Mouse (Mus musculus) NIH3T3 (cell line): ENCODE results near the gene Grifin.
A peak's percentile ranks its signal among the peaks of the same experiment; 100 is the strongest.

Source experiments
- DNase-seq: peaks from one replicate; pipeline ENCODE4 v3.0.0-alpha.2; 2012; ENCODE audit warnings: low read depth

The Grifin gene

GRCm38 (mm10) chr5:140564896-140565295 lies at the start of gene Grifin:
TSS of gene Grifin (minus strand) at chr5:140565071.
- no peak for DNase-seq

GRCm38 (mm10) chr5:140614141-140614540 lies 49.3 kb upstream of the Grifin start:
- DNase-seq, result no peak

DNA sequence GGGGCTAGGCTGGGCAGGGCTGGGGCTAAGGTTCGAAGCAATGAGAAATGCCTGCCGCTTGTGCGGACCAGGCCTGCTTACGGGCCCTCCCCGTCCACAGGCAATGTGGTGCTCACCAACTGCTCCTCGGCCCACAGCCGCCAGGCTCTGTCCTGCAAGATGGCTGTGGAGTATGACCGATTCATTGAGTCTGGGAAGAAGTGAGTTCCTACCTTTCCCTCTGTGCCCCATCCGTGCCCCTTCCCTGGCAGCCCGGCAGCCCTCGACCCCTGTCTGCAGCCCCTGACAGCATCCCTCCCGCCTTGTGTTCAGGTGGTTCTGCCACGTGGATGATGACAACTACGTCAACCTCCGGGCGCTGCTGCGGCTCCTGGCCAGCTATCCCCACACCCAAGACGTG lies 47.3 kb upstream of the Grifin start:
- DNase-seq, result no peak

- DNase-seq, result peak; percentile 44
Measured at GRCm38 (mm10) chr5:140611611-140612185, 46.8 kb upstream of the Grifin start.

DNA sequence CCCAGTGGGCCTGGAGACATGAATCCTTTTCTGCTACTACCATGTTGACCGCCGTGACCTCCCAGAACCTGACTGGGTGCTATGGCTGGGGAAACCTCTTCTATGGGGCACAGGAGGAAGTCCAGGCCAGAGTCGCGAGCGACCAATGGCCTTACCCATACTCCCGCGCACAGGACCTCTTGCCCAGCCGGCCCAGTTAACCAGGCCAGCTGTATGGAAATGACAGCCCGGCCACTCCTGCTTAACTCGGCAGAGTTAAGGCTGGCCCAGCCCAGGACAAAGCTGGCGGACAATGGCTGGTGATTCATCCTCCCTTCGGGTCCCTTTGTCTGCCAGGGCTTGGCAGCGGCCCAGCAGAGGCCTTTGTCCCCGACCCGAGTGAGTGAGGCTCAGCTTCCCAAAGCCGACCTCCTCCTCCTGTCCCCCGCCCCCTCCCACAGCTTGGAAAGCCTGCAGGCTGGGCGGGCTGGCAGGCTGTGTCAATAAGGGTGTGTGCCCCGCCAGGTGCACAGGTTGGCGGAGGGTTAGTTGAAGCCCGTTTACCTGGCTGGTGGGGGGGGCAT lies 46.2 kb upstream of the Grifin start:
- peak; percentile 73 for DNase-seq

DNA sequence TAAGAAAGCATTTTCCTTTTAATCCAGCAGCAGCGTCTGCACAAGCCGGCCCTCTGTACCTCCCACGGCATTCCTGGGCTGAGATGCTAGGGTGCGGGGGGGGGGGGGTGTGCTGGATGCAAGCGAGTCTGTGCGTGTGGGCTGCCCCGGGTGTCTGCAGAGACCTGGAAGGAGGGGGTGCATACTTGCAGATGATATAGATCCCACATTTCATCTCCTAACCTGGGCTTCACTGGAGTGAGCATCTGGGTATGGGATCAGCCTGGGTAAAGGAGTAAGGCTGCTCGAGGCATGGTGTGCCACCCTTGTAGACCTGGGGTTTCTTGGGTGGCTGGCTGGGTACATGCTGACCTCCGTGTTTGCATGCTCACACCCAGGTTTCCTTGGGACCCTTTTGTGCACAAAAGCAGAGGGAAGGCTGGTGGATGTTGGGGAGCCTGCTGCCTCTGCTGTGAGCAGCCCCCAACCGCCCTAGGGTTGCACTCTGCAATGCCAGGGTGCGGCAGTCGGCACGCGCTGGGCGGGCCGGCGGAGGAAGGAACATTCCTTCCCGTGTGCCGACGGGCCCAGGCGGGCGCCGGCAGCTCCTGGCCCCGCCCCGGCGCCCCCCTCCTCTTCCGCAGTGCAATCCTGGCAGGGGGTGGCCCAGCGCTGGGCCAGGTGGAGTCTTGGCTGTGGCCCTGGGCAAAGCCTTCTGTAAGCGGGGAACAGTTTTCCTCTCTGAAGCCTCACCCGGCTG lies 45.6 kb upstream of the Grifin start:
- DNase-seq, result peak; percentile 76

GRCm38 (mm10) chr5:140609511-140610272 lies 44.8 kb upstream of the Grifin start:
- DNase-seq, result peak; percentile 45

DNA sequence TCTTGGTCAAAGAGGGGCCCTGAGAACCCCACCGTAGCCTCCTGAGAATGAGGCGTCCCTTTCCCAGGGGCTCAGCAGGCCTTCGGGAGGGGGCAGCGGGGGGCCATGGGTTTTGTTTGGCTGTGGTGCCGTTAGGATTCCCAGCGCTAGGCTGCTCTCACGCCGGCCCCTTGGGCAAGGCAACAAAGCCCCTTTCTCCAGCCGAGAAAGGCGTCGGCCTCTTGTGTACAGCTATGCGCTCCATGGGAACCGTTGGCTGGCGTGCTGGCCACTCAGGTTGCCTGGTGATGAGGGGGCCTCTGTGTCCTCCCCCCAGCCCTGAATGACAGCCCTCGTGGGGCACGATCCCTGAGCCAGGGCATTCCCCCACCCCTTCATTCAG lies 43.8 kb upstream of the Grifin start:
- peak; percentile 62 for DNase-seq

- DNase-seq, result peak; percentile 74
Measured at GRCm38 (mm10) chr5:140607836-140608633, 43.2 kb upstream of the Grifin start.

DNA sequence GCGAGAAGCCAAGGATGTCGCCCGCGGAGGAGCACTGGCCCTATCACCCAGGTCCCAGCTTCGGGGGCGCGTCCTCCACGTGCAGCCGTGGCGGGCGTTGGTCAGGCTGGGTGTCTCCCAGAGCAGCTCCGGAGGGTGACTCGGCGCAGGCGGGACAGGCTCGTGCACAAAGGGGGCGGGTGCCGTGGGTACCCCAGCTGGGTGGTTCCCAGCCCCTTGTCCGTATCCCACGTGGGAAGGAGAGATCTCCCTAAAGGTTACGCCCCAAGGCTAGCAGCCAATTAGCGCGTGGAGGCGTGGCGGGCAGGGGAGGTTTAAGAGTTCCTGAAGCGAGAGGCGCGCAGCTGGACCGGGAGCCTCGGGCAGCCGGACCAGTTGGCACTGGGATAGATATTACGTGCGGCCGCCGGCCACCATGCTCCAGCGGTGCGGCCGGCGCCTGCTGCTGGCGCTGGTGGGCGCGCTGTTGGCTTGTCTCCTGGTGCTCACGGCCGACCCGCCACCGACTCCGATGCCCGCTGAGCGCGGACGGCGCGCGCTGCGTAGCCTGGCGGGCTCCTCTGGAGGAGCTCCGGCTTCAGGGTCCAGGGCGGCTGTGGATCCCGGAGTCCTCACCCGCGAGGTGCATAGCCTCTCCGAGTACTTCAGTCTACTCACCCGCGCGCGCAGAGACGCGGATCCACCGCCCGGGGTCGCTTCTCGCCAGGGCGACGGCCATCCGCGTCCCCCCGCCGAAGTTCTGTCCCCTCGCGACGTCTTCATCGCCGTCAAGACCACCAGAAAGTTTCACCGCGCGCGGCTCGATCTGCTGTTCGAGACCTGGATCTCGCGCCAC lies 42.3 kb upstream of the Grifin start, which contains the start of gene Lfng:
Lfng (plus strand) TSS at position 320 of the 835 bp plus-strand sequence.
- peak; percentile 51 for DNase-seq

- no peak for DNase-seq
Measured at GRCm38 (mm10) chr5:140606386-140606785, 41.5 kb upstream of the Grifin start.

- DNase-seq, result no peak
Measured at GRCm38 (mm10) chr5:140605228-140605627, 40.4 kb upstream of the Grifin start.

GRCm38 (mm10) chr5:140604386-140604785 lies 39.5 kb upstream of the Grifin start:
- peak; percentile 86 for DNase-seq

DNA sequence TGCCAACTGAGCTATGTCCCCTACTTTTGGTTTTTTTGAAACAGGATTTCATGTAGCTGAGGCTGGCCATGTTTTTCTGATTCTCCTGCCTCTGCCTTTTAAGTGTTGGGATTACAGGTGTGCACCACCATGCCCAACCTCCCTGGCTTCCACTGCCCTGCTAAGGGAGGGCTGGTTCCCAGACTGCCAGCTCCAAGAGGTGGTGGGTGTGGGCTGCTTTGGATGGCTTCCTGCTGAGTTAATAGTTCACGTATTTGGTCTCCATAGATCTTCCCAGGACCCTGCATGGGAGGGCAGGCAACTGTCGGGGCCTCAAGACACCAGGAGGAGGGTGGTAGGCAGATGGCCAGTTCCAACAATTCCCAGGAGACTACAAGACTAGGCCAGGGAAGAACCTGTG lies 37.7 kb upstream of the Grifin start:
- no peak for DNase-seq

DNA sequence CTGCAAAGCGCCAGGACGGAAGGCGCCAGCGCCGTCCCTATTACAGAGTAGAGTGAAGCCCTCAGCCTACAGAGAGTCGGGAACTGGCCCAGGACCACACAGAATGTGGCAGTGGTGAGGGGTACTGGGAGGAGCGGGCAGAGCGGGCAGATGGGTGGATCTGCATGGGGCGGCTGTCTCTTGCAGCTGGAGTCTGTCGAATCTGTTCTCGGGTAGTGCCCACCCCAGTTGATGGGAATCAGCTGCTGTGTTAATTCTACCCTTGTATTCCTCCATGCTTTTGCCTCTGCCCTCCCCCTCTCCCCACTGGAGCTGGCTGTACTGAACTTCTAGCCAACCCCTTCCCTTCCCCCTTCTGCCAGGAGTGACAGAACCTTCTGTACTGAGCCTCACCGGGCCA lies 36.8 kb upstream of the Grifin start:
- DNase-seq, result no peak

DNA sequence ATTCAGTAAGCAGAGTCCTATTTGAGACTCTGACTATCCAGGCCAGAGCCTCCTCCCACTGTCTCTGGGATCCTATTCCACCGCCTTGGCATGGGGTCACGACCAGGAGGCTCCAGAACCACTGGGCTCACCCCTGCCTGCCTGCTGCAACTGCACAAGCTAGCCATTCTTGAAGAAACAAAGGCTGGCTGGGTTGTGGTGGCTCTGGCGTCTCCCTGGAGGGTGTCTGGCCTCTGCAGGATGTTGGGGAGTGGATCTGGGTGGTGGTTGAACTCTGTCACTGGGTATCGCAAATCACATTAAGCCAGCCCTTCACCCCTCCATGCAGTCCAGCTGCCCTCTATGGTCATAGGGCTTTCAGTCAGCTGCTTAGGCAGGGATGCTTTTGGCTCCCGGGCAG lies 35.1 kb upstream of the Grifin start:
- no peak for DNase-seq

- DNase-seq, result no peak
Measured at GRCm38 (mm10) chr5:140597787-140598186, 32.9 kb upstream of the Grifin start.

GRCm38 (mm10) chr5:140596927-140597588 lies 32.2 kb upstream of the Grifin start:
- no peak for DNase-seq

DNA sequence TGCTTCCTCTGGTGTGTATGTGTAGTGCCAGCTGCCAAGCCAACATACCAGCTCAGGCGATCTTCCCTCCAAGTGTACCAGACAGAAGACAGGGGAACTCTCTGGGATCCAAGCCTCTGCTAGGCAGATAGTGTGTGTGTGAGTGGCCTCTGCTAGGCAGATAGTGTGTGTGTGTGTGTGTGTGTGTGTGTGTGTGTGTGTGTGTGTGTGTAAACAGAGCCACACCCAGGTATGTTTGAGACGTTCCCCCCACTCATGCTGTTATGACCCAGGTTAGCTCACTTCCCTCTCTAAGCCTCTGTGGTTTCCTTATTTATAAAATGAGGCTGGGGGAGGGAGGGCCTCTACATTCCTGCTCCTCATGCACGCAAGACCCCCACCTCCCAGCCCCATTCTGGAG lies 31.6 kb upstream of the Grifin start:
- no peak for DNase-seq

- DNase-seq, result no peak
Measured at GRCm38 (mm10) chr5:140594846-140595245, 30.0 kb upstream of the Grifin start.
